Mouse (Mus musculus) testis, adult 2 months (tissue): Measurements from ENCODE around the gene Nup107.

Source experiments
- CTCF ChIP-seq: fragments of 200-500 bp; IDR thresholded peaks from 2 replicates; pipeline ENCODE4 v1.5.1; 2012; ENCODE audit warnings: low read depth, mild to moderate bottlenecking, inconsistent platforms, low read length, moderate library complexity; ENCODE audit not compliant: control insufficient read depth, insufficient read depth, insufficient replicate concordance
- POLR2A ChIP-seq: fragments of 200-500 bp; IDR thresholded peaks from 2 replicates; pipeline ENCODE4 v1.6.1; 2012; ENCODE audit warnings: low read depth, mild to moderate bottlenecking, inconsistent platforms, low read length, moderate library complexity; ENCODE audit not compliant: control insufficient read depth

DNA sequence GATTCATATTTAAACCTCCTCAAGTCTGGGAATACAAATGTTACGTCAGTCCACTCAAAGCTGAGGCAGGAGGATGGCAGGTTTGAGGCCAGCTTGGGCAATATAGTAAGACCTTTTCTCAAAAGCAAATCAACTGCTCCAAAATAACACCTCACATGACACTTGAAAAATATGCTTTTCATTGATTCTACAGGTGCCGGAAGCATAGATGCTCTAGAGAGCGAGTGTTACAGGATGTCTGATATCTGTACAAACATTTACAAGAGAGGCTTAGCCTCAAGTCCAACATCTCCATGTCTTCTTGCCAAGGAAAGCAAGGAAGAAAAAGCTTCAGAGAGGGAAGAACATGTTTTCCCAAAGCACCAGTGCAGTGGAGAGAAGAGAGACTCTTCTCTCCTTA, 47.2 kb upstream of the Nup107 start:
- TF ChIP-seq POLR2A: no peak
- no peak for TF ChIP-seq CTCF
